Mouse (Mus musculus) G1E (cell line): ENCODE measurements around the gene Mark2. TPM values are rescaled to one million over a fixed set of nuclear protein-coding genes. Genes with fewer than 3 reads are reported as not detected.

Source experiments
- ATAC-seq: 2 replicates; pipeline ENCODE4 v1.8.0; 2016; ENCODE audit warnings: mild to moderate bottlenecking; ENCODE audit not compliant: insufficient number of reproducible peaks, poor library complexity, low FRiP score, severe bottlenecking; ENCODE audit errors: extremely low read depth
- DNase-seq: peaks from one replicate; pipeline ENCODE4 v3.0.0; 2012; ENCODE audit warnings: low spot score
- H3K27me3 ChIP-seq: 2 replicates; pipeline ENCODE4 v1.6.1; 2012; ENCODE audit warnings: mild to moderate bottlenecking, low read length, inconsistent platforms; ENCODE audit not compliant: insufficient read depth
- H3K36me3 ChIP-seq: replicated peaks from 2 replicates; pipeline ENCODE3; 2012; ENCODE audit warnings: mild to moderate bottlenecking, inconsistent platforms
- H3K4me1 ChIP-seq: 2 replicates; pipeline ENCODE4 v1.6.1; 2012; ENCODE audit warnings: low read depth, low read length, inconsistent platforms, mixed read lengths; ENCODE audit not compliant: insufficient read depth
- H3K4me3 ChIP-seq: 2 replicates; pipeline ENCODE4 v1.5.1; 2012; ENCODE audit warnings: low read depth, mild to moderate bottlenecking, inconsistent platforms, low read length, moderate library complexity, mixed read lengths
- H3K9me3 ChIP-seq: replicated peaks from 2 replicates; pipeline ENCODE4 v1.6.1; 2012; ENCODE audit warnings: inconsistent platforms
- CTCF ChIP-seq: IDR thresholded peaks from 2 replicates; pipeline ENCODE4 v1.5.1; 2012; ENCODE audit warnings: low read depth, low read length, inconsistent platforms, mixed read lengths
- GATA1 ChIP-seq: IDR thresholded peaks from 2 replicates; pipeline ENCODE4 v1.6.1; 2012; ENCODE audit warnings: borderline replicate concordance, low read length, inconsistent platforms, mixed read lengths
- GATA2 ChIP-seq: IDR thresholded peaks from 2 replicates; pipeline ENCODE4 v1.6.1; 2012; ENCODE audit warnings: low read depth, low read length, inconsistent platforms, borderline replicate concordance
- POLR2AphosphoS5 ChIP-seq: IDR thresholded peaks from 2 replicates; pipeline ENCODE4 v1.6.1; 2012; ENCODE audit warnings: low read depth, low read length, inconsistent platforms; ENCODE audit not compliant: insufficient replicate concordance
- TAL1 ChIP-seq: conservative IDR thresholded peaks from 2 replicates; pipeline ENCODE4 v1.6.1; 2012; ENCODE audit warnings: low read depth, low read length, inconsistent platforms, mixed read lengths
- polyA plus RNA-seq: library from polyadenylated mRNA; stranded (reverse); fragments of >175 nt; gene quantifications from 2 replicates; pipeline ENCODE4 v1.2.3, GENCODE M21; 2012
- total RNA-seq, 2 experiments: library from RNA; stranded (forward) in 1 of 2; stranded (reverse) in 1 of 2; fragments of 200-1000 nt in 1 of 2; fragments of >200 nt in 1 of 2; fragmentation: Nextera tagmentation in 1 of 2; gene quantifications; 2 replicates each; pipeline ENCODE4 v1.2.3; 2014 to 2017

Mark2 gene
- total and polyA plus RNA-seq, 3 experiments = 22.0 to 297 (median 182) TPM

DNA sequence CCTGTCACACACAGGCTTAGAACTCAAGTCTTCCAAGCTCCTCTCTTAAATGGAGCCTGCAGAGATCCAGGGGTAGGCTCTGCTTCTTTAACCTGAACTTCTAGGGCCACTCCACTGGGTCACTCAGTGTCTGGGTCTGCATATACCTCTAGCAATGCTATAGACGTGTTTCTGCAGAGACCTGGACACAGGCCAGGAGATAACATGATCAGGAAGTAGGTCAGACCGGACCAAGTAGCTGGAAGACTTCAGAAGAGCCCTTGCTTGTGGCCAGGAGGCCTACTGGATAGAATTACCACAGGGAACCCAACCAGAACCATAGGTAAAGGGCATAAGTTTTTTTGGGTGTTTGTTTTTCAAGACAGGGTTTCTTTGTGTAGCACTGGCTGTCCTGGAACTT is 51.9 kb downstream of the Mark2 start:
- ATAC-seq = no peak
- Histone ChIP-seq H3K4me3 (no peak overlapping the region), H3K4me1 (peaks cover 43% of the 10 kb centered on the region), H3K9me3 (no peaks in the 10 kb centered on the region), H3K36me3 (peaks cover 89% of the 10 kb centered on the region), H3K27me3 (no peaks in the 10 kb centered on the region)
- TF ChIP-seq TAL1 (no peak), CTCF (no peak), GATA1 (no peak), GATA2 (no peak)
- no peak for DNase-seq

DNA sequence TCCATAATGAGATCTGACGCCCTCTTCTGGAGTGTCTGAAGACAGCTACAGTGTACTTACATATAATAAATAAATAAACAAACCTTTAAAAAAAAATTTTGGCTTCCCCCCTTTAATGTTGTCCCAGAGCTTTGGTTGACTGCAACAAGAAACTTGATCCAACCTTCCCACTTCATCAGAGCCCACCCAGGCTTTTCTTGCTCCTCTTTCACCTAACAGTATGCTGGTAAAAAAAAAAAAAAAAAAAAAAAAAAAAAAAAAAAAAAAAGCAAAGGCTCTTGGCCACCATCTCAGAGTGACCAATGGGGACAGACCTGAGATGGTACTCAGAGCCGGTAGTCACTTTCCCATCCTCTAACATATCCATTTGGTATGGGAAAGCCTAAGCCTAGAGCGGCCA is 53.4 kb downstream of the Mark2 start:
- H3K4me1 ChIP-seq = peaks cover 29% of the 10 kb centered on the region
- no peak for ATAC-seq

DNA sequence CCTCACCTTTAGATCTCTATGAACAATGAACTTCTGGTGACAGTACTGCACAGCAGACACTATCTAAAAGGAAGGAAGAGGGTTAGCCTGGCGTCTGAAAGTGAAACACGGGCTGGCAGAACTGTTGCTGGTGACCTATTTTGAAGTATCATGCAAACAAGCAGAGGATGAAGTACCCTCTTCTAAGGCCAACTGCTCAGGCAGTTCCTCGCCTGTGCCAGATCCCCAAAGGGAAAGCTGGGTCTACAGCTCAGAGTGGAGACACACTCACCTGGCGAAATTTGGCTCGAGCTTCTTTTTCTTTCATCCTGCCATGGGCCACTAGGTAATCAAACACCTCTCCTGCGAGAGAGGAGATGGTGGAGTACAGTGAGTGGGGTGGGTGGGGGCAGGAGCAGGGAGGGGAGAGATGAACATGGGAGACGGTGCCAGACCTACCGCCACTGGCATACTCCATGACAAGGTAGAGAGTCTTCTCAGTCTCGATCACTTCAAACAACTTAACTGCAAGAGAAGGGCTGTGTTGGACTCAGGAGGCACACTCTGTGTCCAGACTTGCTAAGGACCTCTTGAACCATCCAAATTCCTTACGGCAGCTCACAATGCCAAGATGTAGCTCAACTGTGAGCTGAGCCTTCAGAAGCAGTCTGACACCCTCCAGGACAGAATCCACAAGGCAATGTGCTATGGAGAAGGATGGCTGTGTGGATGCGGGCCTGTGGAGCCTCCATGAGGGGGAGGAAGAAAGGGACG is 54.9 kb downstream of the Mark2 start:
- Histone ChIP-seq H3K4me1 (peaks cover 16% of the 10 kb centered on the region), H3K4me3 (no peak overlapping the region), H3K9me3 (no peaks in the 10 kb centered on the region), H3K27me3 (no peaks in the 10 kb centered on the region), H3K36me3 (peaks cover 98% of the 10 kb centered on the region)
- no peak for ATAC-seq
- TF ChIP-seq TAL1 = no peak
- no peak for DNase-seq

More for the DNA sequence above, 53.4 kb downstream of the Mark2 start:
- no peak for TF ChIP-seq TAL1
- TF ChIP-seq GATA2 = no peak
- TF ChIP-seq CTCF = no peak
- TF ChIP-seq POLR2AphosphoS5 = no peak
- TF ChIP-seq GATA1 = no peak
- H3K36me3 ChIP-seq = peaks cover 96% of the 10 kb centered on the region
- no peaks in the 10 kb centered on the region for H3K9me3 ChIP-seq
- DNase-seq = no peak
- H3K27me3 ChIP-seq = no peaks in the 10 kb centered on the region
- no peak overlapping the region for H3K4me3 ChIP-seq

DNA sequence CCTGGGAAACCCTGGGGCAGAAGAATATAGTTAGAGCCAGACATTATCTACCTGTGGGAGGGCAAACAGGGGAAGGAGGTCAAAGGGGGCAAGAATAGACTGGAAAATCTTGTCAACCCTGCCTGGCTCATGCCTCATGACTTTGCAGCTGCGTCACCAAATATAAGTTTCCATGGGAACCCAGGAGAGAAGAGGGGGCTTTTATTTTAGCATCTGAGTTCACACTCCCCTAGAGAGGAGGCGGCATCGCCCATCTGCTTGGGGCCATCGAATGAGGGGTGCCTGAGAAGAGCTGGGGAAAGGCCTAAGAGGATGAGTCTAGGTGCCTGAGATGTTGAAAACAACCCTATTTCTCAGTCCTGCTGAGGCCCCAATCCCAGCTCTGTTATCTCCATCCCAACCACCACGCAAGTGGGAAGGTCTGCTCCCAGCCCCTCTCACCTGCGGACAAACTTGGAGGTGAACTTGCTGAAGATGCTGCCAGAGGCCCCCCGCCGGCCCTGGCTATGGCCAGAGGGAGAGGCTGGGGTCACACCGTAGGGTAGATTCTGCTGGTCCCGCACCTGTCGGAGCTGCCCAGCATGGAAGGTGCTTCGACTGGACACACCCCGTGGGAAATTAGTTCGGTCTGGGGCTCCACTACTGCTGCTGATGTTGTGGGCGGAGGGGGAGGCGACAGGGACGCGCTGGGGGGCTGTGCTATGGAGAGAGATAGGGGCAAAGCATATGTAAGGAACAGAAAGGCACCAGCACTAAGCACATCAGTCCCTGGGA is 60.9 kb downstream of the Mark2 start:
- DNase-seq (no peak), ATAC-seq (no peak)
- Histone ChIP-seq H3K9me3 (no peaks in the 10 kb centered on the region), H3K4me1 (peaks cover 37% of the 10 kb centered on the region), H3K27me3 (no peaks in the 10 kb centered on the region), H3K36me3 (peaks cover 99% of the 10 kb centered on the region), H3K4me3 (no peak overlapping the region)
- no peak for TF ChIP-seq GATA1
- TF ChIP-seq TAL1 = no peak
- TF ChIP-seq CTCF = no peak
- TF ChIP-seq POLR2AphosphoS5 = no peak
- TF ChIP-seq GATA2 = no peak

DNA sequence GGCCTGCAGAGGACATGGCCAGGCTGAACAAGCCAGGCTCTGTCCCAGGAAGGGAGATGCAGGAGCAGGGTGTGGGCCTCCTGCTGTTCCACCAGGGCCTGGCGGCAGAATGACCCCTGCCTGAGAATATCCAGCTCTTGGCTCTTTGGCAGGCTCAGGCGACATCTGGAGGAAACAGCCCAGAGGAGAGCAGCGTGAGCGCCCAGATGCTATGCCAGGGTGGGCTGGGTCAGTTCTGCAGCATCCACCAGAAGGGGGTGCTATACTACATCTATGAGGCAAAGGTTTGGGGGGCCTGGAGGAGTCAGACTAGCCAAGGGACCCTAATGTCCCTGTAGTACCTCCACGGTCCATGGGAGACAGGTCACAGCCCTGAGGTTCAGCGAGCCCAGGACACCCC is 62.5 kb downstream of the Mark2 start:
- peak; percentile 41; the same call in 1 of the 2 replicates for TF ChIP-seq CTCF
- no peak for TF ChIP-seq GATA1
- Histone ChIP-seq H3K4me3 (no peak overlapping the region), H3K4me1 (peaks cover 52% of the 10 kb centered on the region), H3K36me3 (peaks cover 99% of the 10 kb centered on the region), H3K9me3 (no peaks in the 10 kb centered on the region), H3K27me3 (no peaks in the 10 kb centered on the region)
- ATAC-seq (no peak), DNase-seq (no peak)

DNA sequence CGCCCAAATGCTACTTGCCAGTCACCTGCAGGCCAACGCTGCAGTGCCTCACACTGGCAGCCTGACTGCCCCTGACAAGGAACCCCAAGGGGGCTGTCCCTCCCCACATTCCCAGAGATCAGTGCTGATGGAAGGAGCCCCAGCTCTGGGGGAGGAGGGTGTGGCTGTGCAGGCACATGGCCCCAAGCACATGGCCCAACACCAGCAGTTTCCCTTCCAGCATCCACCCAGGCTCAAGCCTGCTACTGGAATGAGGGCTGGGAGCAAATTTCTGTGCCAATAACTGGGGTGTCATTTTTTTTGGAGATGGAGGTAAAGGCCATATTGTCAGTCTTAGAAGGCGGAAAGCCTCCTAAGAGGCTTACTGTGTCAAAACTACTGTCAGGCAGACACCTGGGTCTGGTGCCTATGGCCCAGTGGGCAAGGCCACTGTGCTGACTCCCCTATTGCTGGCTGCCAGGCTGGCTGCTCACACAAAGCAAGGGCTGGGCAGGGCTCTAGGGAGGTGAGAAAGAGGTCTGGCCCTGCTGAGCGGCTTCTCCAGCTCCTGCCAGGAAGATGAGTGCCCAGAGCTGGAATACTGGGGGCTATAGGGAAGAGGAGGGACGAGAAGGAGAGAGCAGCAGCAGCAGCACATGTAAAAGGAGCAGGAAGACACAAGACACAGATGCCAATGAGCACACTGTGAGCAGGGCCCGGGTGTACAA is 63.3 kb downstream of the Mark2 start:
- H3K4me3 ChIP-seq = no peak overlapping the region
- TF ChIP-seq GATA2 = no peak
- TF ChIP-seq TAL1 = no peak
- TF ChIP-seq POLR2AphosphoS5 = no peak
- no peak for TF ChIP-seq GATA1
- TF ChIP-seq CTCF = no peak
- H3K9me3 ChIP-seq = no peaks in the 10 kb centered on the region
- DNase-seq (no peak), ATAC-seq (no peak)
- H3K4me1 ChIP-seq = peaks cover 53% of the 10 kb centered on the region
- H3K36me3 ChIP-seq = peaks cover 99% of the 10 kb centered on the region
- H3K27me3 ChIP-seq = no peaks in the 10 kb centered on the region
